Mouse (Mus musculus) liver, embryonic 13.5 days (tissue): ENCODE measurements around the gene Gm10696. TPM values are rescaled to one million over a fixed set of nuclear protein-coding genes. Genes with fewer than 3 reads are reported as not detected.
"Not testable (repeated sequence)": the region's sequence is repeated elsewhere in the genome, so short reads cannot be mapped to it uniquely, and the experiment has no call there.

Experiments used
- ATAC-seq: fragments of 200-750 bp; cut with Nextera tagmentation; 2 replicates; pipeline ENCODE4 v1.8.0; 2017; ENCODE audit warnings: low read depth, mild to moderate bottlenecking, moderate number of reproducible peaks, moderate library complexity
- DNase-seq: peaks from one replicate; pipeline ENCODE4 v3.0.0; 2022
- H3K27ac ChIP-seq: fragments of 300-500 bp; sonication (generic); 2 replicates; pipeline ENCODE4 v1.5.1; 2015; ENCODE audit warnings: moderate library complexity, mild to moderate bottlenecking, inconsistent platforms
- H3K27me3 ChIP-seq: fragments of 300-500 bp; sonication (generic); 2 replicates; pipeline ENCODE4 v1.6.1; 2015; ENCODE audit warnings: mild to moderate bottlenecking, inconsistent platforms
- H3K36me3 ChIP-seq: fragments of 300-500 bp; sonication (generic); 2 replicates; pipeline ENCODE4 v1.6.1; 2015; ENCODE audit warnings: mild to moderate bottlenecking, inconsistent platforms
- H3K4me1 ChIP-seq: fragments of 300-500 bp; sonication (generic); replicated peaks from 2 replicates; pipeline ENCODE4 v1.6.1; 2015; ENCODE audit warnings: inconsistent platforms
- H3K4me2 ChIP-seq: fragments of 300-500 bp; sonication (generic); 2 replicates; pipeline ENCODE4 v1.6.1; 2015; ENCODE audit warnings: inconsistent platforms, mild to moderate bottlenecking, moderate library complexity
- H3K4me3 ChIP-seq: fragments of 300-500 bp; sonication (generic); replicated peaks from 2 replicates; pipeline ENCODE4 v1.5.1; 2015; ENCODE audit warnings: mild to moderate bottlenecking, inconsistent platforms
- H3K9ac ChIP-seq: fragments of 300-500 bp; sonication (generic); 2 replicates; pipeline ENCODE4 v1.6.1; 2015; ENCODE audit warnings: mild to moderate bottlenecking, inconsistent platforms
- H3K9me3 ChIP-seq: fragments of 300-500 bp; sonication (generic); replicated peaks from 2 replicates; pipeline ENCODE4 v1.6.1; 2016; ENCODE audit warnings: inconsistent platforms
- WGBS: fragments of 180-500 bp; shearing (Covaris S2); methylation state at CpG from one replicate; pipeline ENCODE4 v1.1.7; 2015; ENCODE audit not compliant: insufficient replicate concordance; 5-methylcytosine and 5-hydroxymethylcytosine counted together
- polyA plus RNA-seq: library from polyadenylated mRNA; unstranded; fragments of >200 nt; fragmentation: Nextera tagmentation; extraction: Ambion mirVana; gene quantifications from 2 replicates; pipeline ENCODE4 v1.2.1, GENCODE M21; 2015

Gene Gm10696
- polyA plus RNA-seq, result not detected in 2 replicates

GRCm38 (mm10) chr3:94178093-94178492 lies at the start of gene Gm10696:
TSS of gene Gm10696 (minus strand) at chr3:94178193.
- H3K4me1 ChIP-seq, H3K4me3 ChIP-seq, H3K36me3 ChIP-seq, DNase-seq, H3K27ac ChIP-seq, H3K9me3 ChIP-seq, H3K9ac ChIP-seq, H3K4me2 ChIP-seq, H3K27me3 ChIP-seq, ATAC-seq: not testable (repeated sequence)
- 52% methylated on average over 1 of the region's 1 CpGs for WGBS

- DNase-seq, H3K4me1 ChIP-seq, H3K27me3 ChIP-seq, H3K36me3 ChIP-seq, H3K9me3 ChIP-seq, H3K9ac ChIP-seq, ATAC-seq, H3K27ac ChIP-seq, H3K4me2 ChIP-seq, H3K4me3 ChIP-seq: not testable (repeated sequence)
- 48% methylated on average over 3 of the region's 4 CpGs for WGBS
These were observed 18.4 kb upstream of the Gm10696 start, which contains the start of gene Gm5286 for GRCm38 (mm10) chr3:94196414-94196813. TSS of gene Gm5286 (plus strand) at chr3:94196714.

- H3K27ac ChIP-seq, H3K36me3 ChIP-seq, DNase-seq, H3K9me3 ChIP-seq, ATAC-seq, H3K27me3 ChIP-seq, H3K4me3 ChIP-seq, H3K4me2 ChIP-seq, H3K9ac ChIP-seq, H3K4me1 ChIP-seq: not testable (repeated sequence)
These were observed 10.6 kb downstream of the Gm10696 start for GRCm38 (mm10) chr3:94167351-94167750.

Other genes starting within 250 kb of the Gm10696 start
- gene Gm9117, start 234.7 kb downstream of the Gm10696 start, polyA plus RNA-seq, result not detected in 2 replicates
- not detected in 2 replicates for gene Tdpoz5, start 216.9 kb downstream of the Gm10696 start, polyA plus RNA-seq
- not detected in 2 replicates for gene Gm9125, start 123.3 kb downstream of the Gm10696 start, polyA plus RNA-seq
- not detected in 2 replicates for gene Gm10697, start 105.5 kb downstream of the Gm10696 start, polyA plus RNA-seq
- not detected in 2 replicates for gene Gm5286, start 18.5 kb upstream of the Gm10696 start, polyA plus RNA-seq
- gene Gm4778, start 85.8 kb upstream of the Gm10696 start, polyA plus RNA-seq, result not detected in 2 replicates
- gene Them4, start 131.9 kb upstream of the Gm10696 start, polyA plus RNA-seq, result 2.6 and 3.6 TPM in 2 replicates
- not detected in 2 replicates for gene Them5, start 163.9 kb upstream of the Gm10696 start, polyA plus RNA-seq
- gene C2cd4d, start 184.2 kb upstream of the Gm10696 start, polyA plus RNA-seq, result 0.22 TPM in 1 of 2 replicates, not detected in the other
- gene Rorc, start 194.6 kb upstream of the Gm10696 start, polyA plus RNA-seq, result 0.58 and 0.65 TPM in 2 replicates
- 0.03 and 0.06 TPM in 2 replicates for gene Lingo4, start 220.3 kb upstream of the Gm10696 start, polyA plus RNA-seq
- gene Tdrkh, start 235.1 kb upstream of the Gm10696 start, polyA plus RNA-seq, result 9.5 and 13.9 TPM in 2 replicates